Mouse (Mus musculus) heart, adult 11 months (tissue): ENCODE data around the gene Tnfaip6.
"Not testable (repeated sequence)": the region's sequence is repeated elsewhere in the genome, so short reads cannot be mapped to it uniquely, and the experiment has no call there.

ENCODE experiments used
- DNase-seq: peaks from one replicate; pipeline ENCODE4 v3.0.0; 2022

The Tnfaip6 gene

GRCm38 (mm10) chr2:52037882-52038281, at the start of gene Tnfaip6:
Gene Tnfaip6, plus strand, starts transcription at chr2:52038009.
- peak; percentile 98 for DNase-seq

GRCm38 (mm10) chr2:51989559-51989958, 48.2 kb upstream of the Tnfaip6 start:
- no peak for DNase-seq

- peak; percentile 78 for DNase-seq
Observed at GRCm38 (mm10) chr2:51991447-51991846, 46.4 kb upstream of the Tnfaip6 start.

- DNase-seq: peak; percentile 3
Observed at GRCm38 (mm10) chr2:51999996-52000395, 37.8 kb upstream of the Tnfaip6 start.

- no peak for DNase-seq
Observed at GRCm38 (mm10) chr2:52001521-52001920, 36.3 kb upstream of the Tnfaip6 start.

GRCm38 (mm10) chr2:52002299-52002698, 35.5 kb upstream of the Tnfaip6 start:
- not testable (repeated sequence) for DNase-seq

- DNase-seq: peak; percentile 81
Observed at GRCm38 (mm10) chr2:52006380-52006779, 31.4 kb upstream of the Tnfaip6 start.

GRCm38 (mm10) chr2:52011820-52012219, 26.0 kb upstream of the Tnfaip6 start:
- not testable (repeated sequence) for DNase-seq

GRCm38 (mm10) chr2:52013306-52013820, 24.4 kb upstream of the Tnfaip6 start:
- peak; percentile 95 for DNase-seq

- DNase-seq: peak; percentile 53
Observed at GRCm38 (mm10) chr2:52016361-52016760, 21.4 kb upstream of the Tnfaip6 start.

GRCm38 (mm10) chr2:52027061-52027460, 10.7 kb upstream of the Tnfaip6 start:
- DNase-seq: peak; percentile 53

- DNase-seq: peak; percentile 28
Observed at GRCm38 (mm10) chr2:52029426-52029825, 8.4 kb upstream of the Tnfaip6 start.

GRCm38 (mm10) chr2:52031491-52031890, 6.3 kb upstream of the Tnfaip6 start:
- peak; percentile 90 for DNase-seq

- peak; percentile 60 for DNase-seq
Observed at GRCm38 (mm10) chr2:52034601-52035000, 3.2 kb upstream of the Tnfaip6 start.

GRCm38 (mm10) chr2:52035144-52035543, 2.7 kb upstream of the Tnfaip6 start:
- peak; percentile 27 for DNase-seq

- DNase-seq: peak; percentile 55
Observed at GRCm38 (mm10) chr2:52036929-52037595, 747 bp upstream of the Tnfaip6 start.

GRCm38 (mm10) chr2:52038558-52038957, 749 bp downstream of the Tnfaip6 start:
- DNase-seq: no peak

GRCm38 (mm10) chr2:52039083-52039801, 1.4 kb downstream of the Tnfaip6 start:
- DNase-seq: peak; percentile 80

GRCm38 (mm10) chr2:52042132-52042531, 4.3 kb downstream of the Tnfaip6 start:
- DNase-seq: peak; percentile 42

- DNase-seq: peak; percentile 88
Observed at GRCm38 (mm10) chr2:52042714-52043113, 4.9 kb downstream of the Tnfaip6 start.

GRCm38 (mm10) chr2:52043485-52043884, 5.7 kb downstream of the Tnfaip6 start:
- peak; percentile 37 for DNase-seq

- DNase-seq: peak; percentile 68
Observed at GRCm38 (mm10) chr2:52046032-52046431, 8.2 kb downstream of the Tnfaip6 start.

- no peak for DNase-seq
Observed at GRCm38 (mm10) chr2:52050823-52051222, 13.0 kb downstream of the Tnfaip6 start.

- no peak for DNase-seq
Observed at GRCm38 (mm10) chr2:52052335-52052734, 14.5 kb downstream of the Tnfaip6 start.
